Mouse (Mus musculus): ENCODE measurements around the gene Dlx1. TPM values are rescaled to one million over a fixed set of nuclear protein-coding genes. Genes with fewer than 3 reads are reported as not detected.
A peak's percentile ranks its signal among the peaks of the same experiment; 100 is the strongest.

Dlx1 gene
- polyA plus RNA-seq, 1 experiment from 2014 or later = 155 TPM

GRCm38 (mm10) chr2:71524763-71525162, 3.1 kb upstream of the Dlx1 start:
- Histone ChIP-seq H3K4me3 (ENCODE audit: low read depth, low read length) (peak overlapping the region; percentile 52), H3K4me1 (ENCODE audit: control insufficient read depth, insufficient read depth, low read length) (peaks cover 12% of the 10 kb centered on the region), H3K9ac (ENCODE audit: low read length) (peak overlapping the region; percentile 59), H3K4me2 (ENCODE audit: low read length) (peak overlapping the region; percentile 75), H3K36me3 (ENCODE audit: control insufficient read depth, insufficient read depth, low read length) (no peaks in the 10 kb centered on the region), H3K27ac (ENCODE audit: low read depth, low read length) (peak overlapping the region; percentile 59; the same call in 1 of the 2 replicates), H3K9me3 (replicated peaks; ENCODE audit: control insufficient read depth, low read length) (no peaks in the 10 kb centered on the region), H3K27me3 (replicated peaks; ENCODE audit: control insufficient read depth, insufficient read depth, low read length) (peaks cover 52% of the 10 kb centered on the region)
- 32% methylated on average over 13 of the region's 13 CpGs for WGBS
- no peak for ATAC-seq
- no peak for DNase-seq (ENCODE audit: low spot score)

DNA sequence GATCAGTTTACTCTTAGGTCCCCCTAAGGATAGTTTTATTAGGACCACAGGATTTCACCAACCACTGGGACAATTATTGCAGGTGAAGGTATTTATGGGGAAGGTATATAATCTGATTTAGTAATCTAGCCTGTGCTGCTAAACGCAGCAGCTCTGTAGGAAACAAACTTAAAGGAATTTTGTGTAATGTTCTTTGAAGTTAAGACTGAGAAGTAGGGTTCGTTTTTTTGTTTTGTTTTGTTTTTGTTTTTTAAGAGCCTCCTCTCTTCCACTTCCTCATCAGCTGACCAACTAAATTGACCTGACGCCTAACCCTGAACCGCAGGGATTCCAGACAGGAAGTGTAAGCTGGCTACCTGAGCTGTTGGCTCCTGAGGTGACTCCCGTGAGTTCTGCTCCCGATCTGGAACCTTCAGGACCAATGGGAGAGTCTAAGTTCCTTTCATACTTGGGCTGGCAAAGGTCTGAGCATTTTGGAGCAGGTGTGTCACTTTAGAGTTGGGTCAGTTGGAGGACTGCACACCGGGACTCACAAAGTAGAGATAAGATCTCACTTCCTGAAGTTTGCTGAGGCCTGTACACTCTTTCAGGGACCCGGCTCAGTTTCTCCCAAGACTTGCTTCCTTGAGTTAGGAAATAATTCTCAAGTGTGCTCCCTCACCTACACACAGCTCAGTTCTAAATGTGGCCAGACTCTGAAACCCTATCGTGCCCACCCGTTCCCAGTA, 1.2 kb upstream of the Dlx1 start:
- peaks cover 15% of the 10 kb centered on the region; the same call in 1 of the 2 replicates for H3K4me1 ChIP-seq (ENCODE audit: control insufficient read depth, insufficient read depth, low read length)
- H3K36me3 ChIP-seq (ENCODE audit: control insufficient read depth, insufficient read depth, low read length) = no peaks in the 10 kb centered on the region
- H3K4me2 ChIP-seq (ENCODE audit: low read length) = peak overlapping the region; percentile 75
- DNase-seq (ENCODE audit: low spot score) (no peak), ATAC-seq (no peak)
- peak overlapping the region; percentile 87 for H3K27ac ChIP-seq (ENCODE audit: low read depth, low read length)
- 10% methylated on average over 10 of the region's 10 CpGs for whole genome bisulfite sequencing
- peak overlapping the region; percentile 52 for H3K4me3 ChIP-seq (ENCODE audit: low read depth, low read length)
- H3K9ac ChIP-seq (ENCODE audit: low read length) = peak overlapping the region; percentile 59
- peaks cover 64% of the 10 kb centered on the region for H3K27me3 ChIP-seq (replicated peaks; ENCODE audit: control insufficient read depth, insufficient read depth, low read length)
- no peaks in the 10 kb centered on the region for H3K9me3 ChIP-seq (replicated peaks; ENCODE audit: control insufficient read depth, low read length)

DNA sequence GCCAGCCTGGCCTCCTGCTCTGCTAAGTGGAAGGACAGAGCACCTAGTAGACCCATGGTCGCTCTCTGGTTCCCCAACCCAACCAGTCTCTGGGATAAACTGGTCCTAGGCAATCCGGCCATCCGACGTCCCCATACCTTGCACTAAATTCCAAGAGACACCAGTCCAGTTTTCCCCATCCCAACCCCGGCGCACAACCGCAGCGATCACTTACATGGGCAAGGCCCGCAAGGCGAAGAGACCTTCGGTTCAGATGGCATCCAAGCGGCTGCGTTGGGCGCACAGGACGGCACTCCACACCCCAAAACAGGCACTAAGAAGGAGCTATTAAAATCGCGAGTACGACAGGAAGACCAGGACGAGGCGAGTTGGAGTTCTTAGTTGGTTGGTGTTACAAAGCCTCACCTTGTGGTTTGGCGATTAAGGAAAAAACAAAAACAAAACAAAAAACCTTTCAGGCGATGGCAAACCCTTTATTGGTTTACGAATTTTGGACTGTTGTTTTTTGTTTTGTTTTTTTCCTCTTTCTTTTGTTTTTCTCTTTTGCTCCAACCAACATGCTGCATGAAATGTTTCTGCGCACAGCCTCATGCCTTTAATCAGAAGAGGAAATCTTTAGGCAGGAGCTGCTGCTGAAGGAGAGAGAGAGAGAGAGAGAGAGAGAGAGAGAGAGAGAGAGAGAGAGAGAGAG, 445 bp upstream of the Dlx1 start:
- peak; percentile 25 for DNase-seq (ENCODE audit: low spot score)
- no peak for ATAC-seq
- Histone ChIP-seq H3K27me3 (replicated peaks; ENCODE audit: control insufficient read depth, insufficient read depth, low read length) (peaks cover 70% of the 10 kb centered on the region), H3K36me3 (ENCODE audit: control insufficient read depth, insufficient read depth, low read length) (no peaks in the 10 kb centered on the region), H3K27ac (ENCODE audit: low read depth, low read length) (peak overlapping the region; percentile 87), H3K4me2 (ENCODE audit: low read length) (peak overlapping the region; percentile 75), H3K4me1 (ENCODE audit: control insufficient read depth, insufficient read depth, low read length) (peaks cover 15% of the 10 kb centered on the region; the same call in 1 of the 2 replicates), H3K9me3 (replicated peaks; ENCODE audit: control insufficient read depth, low read length) (no peaks in the 10 kb centered on the region), H3K9ac (ENCODE audit: low read length) (peak overlapping the region; percentile 59), H3K4me3 (ENCODE audit: low read depth, low read length) (peak overlapping the region; percentile 52)
- 4% methylated on average over 24 of the region's 24 CpGs for WGBS

DNA sequence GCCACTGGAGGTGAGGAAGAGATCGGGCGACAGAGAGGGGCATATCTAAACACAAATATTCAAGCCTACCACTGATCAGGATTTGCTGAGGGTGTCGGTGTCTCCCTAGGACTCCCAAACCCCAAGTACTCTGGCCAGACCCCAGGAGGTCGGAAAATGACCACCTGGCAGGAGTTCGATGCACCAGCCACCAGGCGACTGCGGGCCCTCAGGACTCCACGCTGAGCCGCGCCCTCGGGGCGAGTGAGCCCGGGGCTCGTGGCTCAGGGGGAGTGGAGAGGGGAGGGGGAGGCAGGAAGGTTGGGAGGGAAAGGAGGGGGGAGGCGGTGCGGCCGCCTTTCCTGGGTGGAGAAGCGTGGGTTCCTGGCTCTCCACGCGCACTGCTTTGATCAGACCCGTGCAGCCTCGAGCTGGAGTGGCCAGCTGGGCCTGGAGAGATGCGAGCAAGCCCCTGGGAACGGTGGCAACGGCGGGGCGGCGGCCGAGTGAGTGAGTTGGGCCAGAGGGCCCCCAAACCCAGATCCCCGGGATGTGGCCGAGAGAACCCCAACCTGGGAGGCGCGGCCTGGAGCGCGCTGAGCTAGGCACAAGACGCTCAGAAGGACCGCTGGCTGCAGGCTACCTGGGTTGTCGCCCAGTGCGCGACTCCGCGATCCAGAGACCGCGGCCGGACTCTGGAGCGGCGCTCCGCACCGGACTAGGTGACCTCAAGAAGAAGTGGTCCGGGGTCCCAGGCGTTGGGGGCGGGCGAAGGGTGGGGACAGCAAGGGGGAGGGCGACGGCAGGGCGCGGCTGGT, 999 bp downstream of the Dlx1 start:
- DNase-seq (ENCODE audit: low spot score) (peak; percentile 62), ATAC-seq (peak; percentile 33)
- peak overlapping the region; percentile 52 for H3K4me3 ChIP-seq (ENCODE audit: low read depth, low read length)
- peak overlapping the region; percentile 97 for H3K27ac ChIP-seq (ENCODE audit: low read depth, low read length)
- under 1% methylated on average over 55 of the region's 57 CpGs for WGBS
- peak overlapping the region; percentile 75 for H3K4me2 ChIP-seq (ENCODE audit: low read length)
- H3K27me3 ChIP-seq (replicated peaks; ENCODE audit: control insufficient read depth, insufficient read depth, low read length) = peaks cover 61% of the 10 kb centered on the region
- H3K9me3 ChIP-seq (replicated peaks; ENCODE audit: control insufficient read depth, low read length) = no peaks in the 10 kb centered on the region
- no peaks in the 10 kb centered on the region for H3K36me3 ChIP-seq (ENCODE audit: control insufficient read depth, insufficient read depth, low read length)
- H3K9ac ChIP-seq (ENCODE audit: low read length) = peak overlapping the region; percentile 88
- H3K4me1 ChIP-seq (ENCODE audit: control insufficient read depth, insufficient read depth, low read length) = peaks cover 10% of the 10 kb centered on the region; the same call in 1 of the 2 replicates

GRCm38 (mm10) chr2:71529511-71530351, 1.8 kb downstream of the Dlx1 start:
- Histone ChIP-seq H3K4me1 (ENCODE audit: control insufficient read depth, insufficient read depth, low read length) (peaks cover 10% of the 10 kb centered on the region; the same call in 1 of the 2 replicates), H3K36me3 (ENCODE audit: control insufficient read depth, insufficient read depth, low read length) (no peaks in the 10 kb centered on the region), H3K27ac (ENCODE audit: low read depth, low read length) (peak overlapping the region; percentile 97), H3K9ac (ENCODE audit: low read length) (peak overlapping the region; percentile 88), H3K27me3 (replicated peaks; ENCODE audit: control insufficient read depth, insufficient read depth, low read length) (peaks cover 67% of the 10 kb centered on the region), H3K9me3 (replicated peaks; ENCODE audit: control insufficient read depth, low read length) (no peaks in the 10 kb centered on the region), H3K4me3 (ENCODE audit: low read depth, low read length) (peak overlapping the region; percentile 52), H3K4me2 (ENCODE audit: low read length) (peak overlapping the region; percentile 75)
- peak; percentile 97 for DNase-seq (ENCODE audit: low spot score)
- 0% methylated on average over 60 of the region's 60 CpGs for WGBS
- peak; percentile 79 for ATAC-seq

DNA sequence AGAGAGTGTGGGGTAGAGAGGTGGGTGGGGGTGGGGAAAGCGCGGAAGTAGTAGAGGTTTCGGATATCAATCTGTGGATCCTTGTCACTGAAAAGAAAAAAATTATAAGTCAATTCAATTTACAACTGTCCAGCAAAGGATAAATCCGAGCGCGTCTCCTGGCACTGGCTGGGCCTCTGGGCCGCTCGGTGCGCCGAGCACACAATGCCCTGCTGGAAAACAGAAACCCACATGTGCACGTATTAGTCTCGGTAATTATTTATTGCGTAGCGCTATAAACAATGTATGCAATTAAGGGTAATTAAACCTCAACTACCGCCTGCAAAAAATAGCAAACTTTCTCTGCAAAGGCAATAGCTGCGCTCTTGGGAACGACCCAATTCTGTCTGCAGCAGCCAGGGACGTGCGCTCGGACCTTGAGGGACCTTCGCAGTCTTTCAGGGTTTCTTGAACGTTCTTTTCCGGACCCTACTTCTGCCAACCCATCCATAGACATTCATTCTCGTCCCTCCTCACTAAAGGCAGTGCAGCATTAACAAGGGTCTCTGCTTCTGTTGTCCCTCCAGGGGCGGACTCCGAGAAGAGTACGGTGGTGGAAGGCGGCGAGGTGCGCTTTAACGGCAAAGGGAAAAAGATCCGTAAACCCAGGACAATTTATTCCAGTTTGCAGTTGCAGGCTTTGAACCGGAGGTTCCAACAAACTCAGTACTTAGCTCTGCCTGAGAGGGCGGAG, 2.6 kb downstream of the Dlx1 start:
- Histone ChIP-seq H3K27me3 (replicated peaks; ENCODE audit: control insufficient read depth, insufficient read depth, low read length) (peaks cover 66% of the 10 kb centered on the region), H3K27ac (ENCODE audit: low read depth, low read length) (peak overlapping the region; percentile 97)

DNA sequence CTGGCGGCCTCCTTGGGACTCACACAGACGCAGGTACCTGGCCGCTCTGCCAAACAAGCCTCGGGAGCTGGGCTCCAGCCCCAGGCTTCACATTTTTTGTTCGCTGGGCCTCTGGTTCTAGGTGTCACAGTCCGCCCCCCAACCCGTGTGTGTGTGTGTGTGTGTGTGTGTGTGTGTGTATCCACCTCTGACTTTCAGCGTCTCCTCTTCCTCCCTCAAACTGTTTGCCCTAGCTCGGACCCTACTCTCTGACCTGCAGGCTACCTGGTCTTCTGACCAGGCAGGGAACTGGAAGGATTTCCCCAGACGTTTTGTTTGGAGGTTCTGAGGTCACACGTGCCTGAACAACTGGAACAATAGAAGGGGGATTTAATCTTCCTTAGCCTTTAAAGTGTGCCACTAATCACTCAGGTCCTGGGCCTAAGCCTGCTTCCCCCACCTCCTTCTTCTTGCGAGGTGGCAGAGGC, 3.2 kb downstream of the Dlx1 start:
- Histone ChIP-seq H3K4me2 (ENCODE audit: low read length) (peak overlapping the region; percentile 75), H3K4me3 (ENCODE audit: low read depth, low read length) (peak overlapping the region; percentile 52), H3K9me3 (replicated peaks; ENCODE audit: control insufficient read depth, low read length) (no peaks in the 10 kb centered on the region), H3K36me3 (ENCODE audit: control insufficient read depth, insufficient read depth, low read length) (no peaks in the 10 kb centered on the region), H3K9ac (ENCODE audit: low read length) (peak overlapping the region; percentile 88), H3K27me3 (replicated peaks; ENCODE audit: control insufficient read depth, insufficient read depth, low read length) (peaks cover 60% of the 10 kb centered on the region), H3K4me1 (ENCODE audit: control insufficient read depth, insufficient read depth, low read length) (peaks cover 10% of the 10 kb centered on the region; the same call in 1 of the 2 replicates), H3K27ac (ENCODE audit: low read depth, low read length) (peak overlapping the region; percentile 97)
- ATAC-seq = no peak
- 0% methylated on average over 12 of the region's 12 CpGs for WGBS
- no peak for DNase-seq (ENCODE audit: low spot score)

More for the DNA sequence above, 2.6 kb downstream of the Dlx1 start:
- DNase-seq (ENCODE audit: low spot score) = peak; percentile 74
- under 1% methylated on average over 34 of the region's 34 CpGs for WGBS
- peak overlapping the region; percentile 52 for H3K4me3 ChIP-seq (ENCODE audit: low read depth, low read length)
- no peaks in the 10 kb centered on the region for H3K36me3 ChIP-seq (ENCODE audit: control insufficient read depth, insufficient read depth, low read length)
- ATAC-seq = no peak
- H3K4me2 ChIP-seq (ENCODE audit: low read length) = peak overlapping the region; percentile 75
- H3K9me3 ChIP-seq (replicated peaks; ENCODE audit: control insufficient read depth, low read length) = no peaks in the 10 kb centered on the region
- peak overlapping the region; percentile 88 for H3K9ac ChIP-seq (ENCODE audit: low read length)
- peaks cover 10% of the 10 kb centered on the region; the same call in 1 of the 2 replicates for H3K4me1 ChIP-seq (ENCODE audit: control insufficient read depth, insufficient read depth, low read length)

Measured in forebrain, embryonic 14.5 days (tissue).